Mouse (Mus musculus): Measurements from ENCODE around the gene Mrm3. TPM values are rescaled to one million over a fixed set of nuclear protein-coding genes. Genes with fewer than 3 reads are reported as not detected.

Mrm3 gene
- 1 to 10 TPM; 5.5 to 6.8 TPM for total RNA-seq (2023)

DNA sequence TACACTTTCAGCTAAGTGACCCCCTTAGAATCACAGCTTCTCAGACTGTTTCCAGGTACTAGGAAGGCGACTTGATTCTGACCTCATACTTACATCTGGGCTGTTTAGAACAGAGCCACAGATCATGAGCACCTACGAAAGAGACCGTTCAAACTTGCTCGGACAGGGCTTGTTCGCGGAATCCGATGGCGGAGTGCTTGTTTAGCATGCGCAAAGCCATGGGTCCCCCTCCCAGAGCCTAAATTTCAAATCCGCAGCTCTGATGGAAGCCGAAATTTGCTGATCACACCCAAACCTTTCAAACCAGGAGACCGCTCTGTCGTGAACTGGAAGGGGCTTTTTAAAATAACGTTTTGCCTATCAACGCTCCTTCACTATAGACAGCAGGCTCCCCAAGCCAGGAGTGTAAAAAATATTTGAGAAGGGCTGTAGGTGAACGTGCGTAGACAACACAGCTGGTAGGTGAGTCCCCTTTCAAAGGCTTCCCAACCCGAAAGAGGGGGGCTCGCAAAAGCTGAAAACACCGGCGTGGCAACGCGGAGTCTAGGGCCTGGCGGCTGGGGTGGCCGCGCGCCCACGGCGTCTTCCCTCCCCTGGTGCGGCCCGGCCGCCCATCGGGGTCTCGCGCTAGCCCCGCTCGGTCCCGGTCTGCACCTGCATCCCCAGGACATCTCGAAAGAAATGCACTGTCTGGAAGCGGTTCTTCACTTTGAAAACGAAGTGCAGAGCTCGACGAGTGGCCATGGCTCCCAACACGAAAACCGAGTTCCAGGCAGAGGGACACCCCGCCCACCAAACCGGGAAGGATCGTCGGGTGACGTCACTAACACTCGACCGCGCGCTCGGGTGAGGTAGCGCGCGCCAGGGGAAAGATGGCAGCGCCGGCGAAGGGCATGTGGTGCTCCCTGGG is at the start of gene Mrm3, which contains the start of gene Glod4:
TSS of gene Mrm3 (plus strand) at position 815 of the 910 bp plus-strand sequence.
TSS of gene Glod4 (minus strand) at position 825 of the 910 bp plus-strand sequence.

DNA sequence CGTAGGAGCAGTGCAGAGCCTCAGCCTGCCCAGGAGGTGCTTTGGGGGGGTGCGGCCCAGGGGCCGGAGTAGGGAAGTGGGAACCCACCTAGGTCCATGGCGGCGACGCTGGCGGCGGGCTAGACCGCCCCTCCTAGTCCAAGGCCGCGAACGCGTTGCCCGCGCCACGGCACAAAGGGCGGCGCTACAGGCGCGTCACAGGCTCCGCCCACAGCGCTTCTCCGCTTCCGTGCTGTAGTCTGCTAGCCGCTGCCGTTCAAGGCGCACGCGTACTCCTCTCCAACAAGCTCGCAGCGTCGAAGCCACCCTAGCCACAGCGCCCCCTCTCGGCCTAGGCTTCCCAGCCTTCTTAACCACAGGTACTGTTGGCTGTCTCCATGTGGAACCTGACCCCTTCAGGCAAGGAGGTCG is 26.1 kb upstream of the Mrm3 start, which contains the start of the genes Dbil5 and Gemin4:
TSS of gene Dbil5 (plus strand) at position 219 of the 411 bp plus-strand sequence.
TSS of gene Gemin4 (minus strand) at position 275 of the 411 bp plus-strand sequence.

Other genes with a start within 250 kb of the Mrm3 start
- not detected for gene 1700016K19Rik, start 243.8 kb upstream of the Mrm3 start, total RNA-seq (2023)
- 1 to 10 TPM; 3.1 to 3.4 TPM for gene Rflnb, start 215.9 kb upstream of the Mrm3 start, total RNA-seq (2023)
- 10 to 100 TPM; 44.9 to 52.0 TPM for gene Vps53, start 64.1 kb upstream of the Mrm3 start, total RNA-seq (2023)
- gene Fam57a, start 64.0 kb upstream of the Mrm3 start, total RNA-seq (2023), result 1 to 10 TPM; 1.1 to 1.4 TPM
- not detected for gene Dbil5, start 26.1 kb upstream of the Mrm3 start, total RNA-seq (2023)
- 1 to 10 TPM in 1 of 2 experiments, under 1 TPM in 1; 0.24 to 6.8 TPM for gene Gemin4, start 26.1 kb upstream of the Mrm3 start, total RNA-seq (2023)
- 10 to 100 TPM; 33.4 to 33.5 TPM for gene Glod4, start within 50 bp of the Mrm3 start, total RNA-seq (2023)
- gene Nxn, start 155.4 kb downstream of the Mrm3 start, total RNA-seq (2023), result 1 to 10 TPM; 2.5 to 2.9 TPM
- gene Timm22, start 163.2 kb downstream of the Mrm3 start, total RNA-seq (2023), result 10 to 100 TPM; 12.7 to 14.9 TPM